Mouse (Mus musculus) testis, postnatal 14 days (tissue): ENCODE data around the gene Slamf9.

Experiments
- DNase-seq: peaks from one replicate; pipeline ENCODE4 v3.0.0; 2021; ENCODE audit warnings: low spot score

The Slamf9 gene

GRCm38 (mm10) chr1:172514551-172515268, 39.6 kb downstream of the Slamf9 start:
- no peak for DNase-seq

- DNase-seq = no peak
Measured at GRCm38 (mm10) chr1:172515396-172515795, 40.2 kb downstream of the Slamf9 start.

- DNase-seq = no peak
Measured at GRCm38 (mm10) chr1:172518013-172518412, 42.9 kb downstream of the Slamf9 start.

GRCm38 (mm10) chr1:172519644-172520043, 44.5 kb downstream of the Slamf9 start:
- DNase-seq = no peak

GRCm38 (mm10) chr1:172520576-172521440, 45.6 kb downstream of the Slamf9 start, which contains the start of gene Cfap45:
TSS of gene Cfap45 (plus strand) at chr1:172520801.
- peak; percentile 82 for DNase-seq

- no peak for DNase-seq
Measured at GRCm38 (mm10) chr1:172522524-172522923, 47.4 kb downstream of the Slamf9 start.

- no peak for DNase-seq
Measured at GRCm38 (mm10) chr1:172523699-172524101, 48.5 kb downstream of the Slamf9 start.

- no peak for DNase-seq
Measured at GRCm38 (mm10) chr1:172525027-172525764, 50.0 kb downstream of the Slamf9 start.

- no peak for DNase-seq
Measured at GRCm38 (mm10) chr1:172525971-172526370, 50.8 kb downstream of the Slamf9 start.

GRCm38 (mm10) chr1:172526380-172527081, 51.4 kb downstream of the Slamf9 start:
- DNase-seq = no peak

- no peak for DNase-seq
Measured at GRCm38 (mm10) chr1:172527431-172527830, 52.3 kb downstream of the Slamf9 start.
